Mouse (Mus musculus) kidney, adult 2 months (tissue): ENCODE data around the gene Hist1h2bj. TPM values are rescaled to one million over a fixed set of nuclear protein-coding genes. Genes with fewer than 3 reads are reported as not detected.
"Not testable (repeated sequence)": the region's sequence is repeated elsewhere in the genome, so short reads cannot be mapped to it uniquely, and the experiment has no call there.

Experiments
- DNase-seq: peaks from one replicate; pipeline ENCODE4 v3.0.0; 2021
- H3K27ac ChIP-seq: fragments of 200-500 bp; 2 replicates; pipeline ENCODE4 v1.5.1; 2012; ENCODE audit warnings: low read depth, low read length, control low read depth, inconsistent platforms; ENCODE audit not compliant: insufficient read depth
- H3K27me3 ChIP-seq: fragments of 200-500 bp; replicated peaks from 2 replicates; pipeline ENCODE4 v1.6.1; 2012; ENCODE audit warnings: mild to moderate bottlenecking, moderate library complexity, low read length, inconsistent platforms; ENCODE audit not compliant: control insufficient read depth, insufficient read depth
- H3K36me3 ChIP-seq: fragments of 200-500 bp; 2 replicates; pipeline ENCODE4 v1.6.1; 2012; ENCODE audit warnings: mild to moderate bottlenecking, moderate library complexity, low read length, inconsistent platforms; ENCODE audit not compliant: control insufficient read depth, insufficient read depth
- H3K4me1 ChIP-seq: fragments of 200-500 bp; 2 replicates; pipeline ENCODE4 v1.6.1; 2011; ENCODE audit warnings: low read length; ENCODE audit not compliant: control insufficient read depth, insufficient read depth
- H3K4me3 ChIP-seq: fragments of 200-500 bp; 2 replicates; pipeline ENCODE4 v1.5.1; 2011; ENCODE audit warnings: mild to moderate bottlenecking, low read depth, low read length, control low read depth; ENCODE audit not compliant: insufficient read depth
- CTCF ChIP-seq: fragments of 200-500 bp; conservative IDR thresholded peaks from 2 replicates; pipeline ENCODE4 v1.5.1; 2011; ENCODE audit warnings: low read depth, mild to moderate bottlenecking, control low read depth, low read length, moderate library complexity, mixed read lengths; ENCODE audit not compliant: insufficient read depth, insufficient read length
- POLR2A ChIP-seq: fragments of 200-500 bp; IDR thresholded peaks from one replicate; pipeline ENCODE4 v1.6.1; 2011; ENCODE audit warnings: low read depth, low read length, control low read depth
- WGBS: fragments of 180-500 bp; shearing (Covaris S2); methylation state at CpG from one replicate; pipeline ENCODE4 v1.1.7; 2018; 5-methylcytosine and 5-hydroxymethylcytosine counted together
- polyA plus RNA-seq: library from polyadenylated mRNA; depleted of rRNA; stranded (reverse); fragments of >200 nt; gene quantifications from 2 replicates; pipeline ENCODE4 v1.2.3, GENCODE M21; 2012; rRNA removed

The Hist1h2bj gene
- polyA plus RNA-seq, 1 experiment, result 0.92 TPM

- Histone ChIP-seq H3K4me3 (peak overlapping the region; percentile 51), H3K36me3 (no peaks in the 10 kb centered on the region), H3K4me1 (no peaks in the 10 kb centered on the region), H3K27me3 (no peaks in the 10 kb centered on the region; the same call in 1 of the 2 replicates), H3K27ac (no peak overlapping the region)
- TF ChIP-seq POLR2A, result no peak
- TF ChIP-seq CTCF, result peak; percentile 56
- under 1% methylated on average over 52 of the region's 52 CpGs for WGBS
- peak; percentile 93 for DNase-seq
Measured at GRCm38 (mm10) chr13:22050591-22051522, 7.8 kb downstream of the Hist1h2bj start.

GRCm38 (mm10) chr13:22051523-22051859 lies 8.5 kb downstream of the Hist1h2bj start:
- no peak for TF ChIP-seq POLR2A
- no peaks in the 10 kb centered on the region for H3K4me1 ChIP-seq
- H3K36me3 ChIP-seq, result no peaks in the 10 kb centered on the region
- no peak overlapping the region for H3K27ac ChIP-seq
- H3K27me3 ChIP-seq, result no peaks in the 10 kb centered on the region; the same call in 1 of the 2 replicates
- WGBS, result 20% methylated on average over 5 of the region's 5 CpGs
- no peak overlapping the region for H3K4me3 ChIP-seq
- DNase-seq, result no peak

- no peaks in the 10 kb centered on the region; the same call in 1 of the 2 replicates for H3K27me3 ChIP-seq
- no peak overlapping the region for H3K4me3 ChIP-seq
- no peaks in the 10 kb centered on the region for H3K36me3 ChIP-seq
- DNase-seq, result no peak
- TF ChIP-seq CTCF, result no peak
- no peak for TF ChIP-seq POLR2A
- no peak overlapping the region for H3K27ac ChIP-seq
- H3K4me1 ChIP-seq, result no peaks in the 10 kb centered on the region
- WGBS, result 97% methylated on average over 1 of the region's 1 CpGs
Measured at GRCm38 (mm10) chr13:22053754-22054153, 10.7 kb downstream of the Hist1h2bj start.

- Histone ChIP-seq H3K27ac (no peak overlapping the region), H3K4me1 (no peaks in the 10 kb centered on the region), H3K4me3 (no peak overlapping the region), H3K36me3 (no peaks in the 10 kb centered on the region), H3K27me3 (no peaks in the 10 kb centered on the region)
- no peak for TF ChIP-seq POLR2A
- WGBS, result 50% methylated on average over 1 of the region's 1 CpGs
- no peak for DNase-seq
Measured at GRCm38 (mm10) chr13:22061422-22061821, 18.4 kb downstream of the Hist1h2bj start.

GRCm38 (mm10) chr13:22063468-22063867 lies 20.5 kb downstream of the Hist1h2bj start:
- Histone ChIP-seq H3K4me3 (no peak overlapping the region), H3K36me3 (no peaks in the 10 kb centered on the region), H3K4me1 (no peaks in the 10 kb centered on the region), H3K27me3 (peaks cover 1% of the 10 kb centered on the region; the same call in 1 of the 2 replicates), H3K27ac (no peak overlapping the region)
- DNase-seq, result no peak
- WGBS, result 48% methylated on average over 1 of the region's 1 CpGs
- TF ChIP-seq CTCF (no peak), POLR2A (no peak)

GRCm38 (mm10) chr13:22084140-22084539 lies 41.1 kb downstream of the Hist1h2bj start, which contains the start of gene Vmn1r188:
TSS of gene Vmn1r188 (plus strand) at chr13:22084440.
- 77% methylated on average over 1 of the region's 1 CpGs for WGBS
- H3K36me3 ChIP-seq, DNase-seq, H3K4me3 ChIP-seq, H3K27me3 ChIP-seq, H3K4me1 ChIP-seq, H3K27ac ChIP-seq: not testable (repeated sequence)

Other genes starting within 250 kb of the Hist1h2bj start
- gene Hist1h2bq, start 233.0 kb upstream of the Hist1h2bj start, polyA plus RNA-seq, result 1.4 and 2.7 TPM in 2 replicates
- gene Hist1h2ao, start 232.7 kb upstream of the Hist1h2bj start, polyA plus RNA-seq, result not detected in 2 replicates
- gene Hist1h4m, start 231.5 kb upstream of the Hist1h2bj start, polyA plus RNA-seq, result not detected in 2 replicates
- gene Hist1h4n, start 211.0 kb upstream of the Hist1h2bj start, polyA plus RNA-seq, result 3.6 and 5.2 TPM in 2 replicates
- gene Hist1h2ap, start 209.7 kb upstream of the Hist1h2bj start, polyA plus RNA-seq, result 7.6 and 8.6 TPM in 2 replicates
- gene Hist1h2br, start 209.5 kb upstream of the Hist1h2bj start, polyA plus RNA-seq, result 1.3 and 2.1 TPM in 2 replicates
- gene Zfp184, start 98.1 kb upstream of the Hist1h2bj start, polyA plus RNA-seq, result 0.39 and 0.44 TPM in 2 replicates
- gene Pom121l2, start 62.0 kb upstream of the Hist1h2bj start, polyA plus RNA-seq, result 0.04 and 0.06 TPM in 2 replicates
- gene Prss16, start 33.5 kb upstream of the Hist1h2bj start, polyA plus RNA-seq, result 0.22 TPM in 1 of 2 replicates, not detected in the other
- gene Hist1h2ah, start 7.6 kb upstream of the Hist1h2bj start, polyA plus RNA-seq, result 0.95 and 3.4 TPM in 2 replicates
- 4.2 and 6.0 TPM in 2 replicates for gene Hist1h2bk, start 7.3 kb upstream of the Hist1h2bj start, polyA plus RNA-seq
- 10.5 and 12.5 TPM in 2 replicates for gene Hist1h4i, start 1.9 kb upstream of the Hist1h2bj start, polyA plus RNA-seq
- 0.76 TPM in 1 of 2 replicates, not detected in the other for gene Hist1h2ag, start 270 bp upstream of the Hist1h2bj start, polyA plus RNA-seq
- not detected in 2 replicates for gene Vmn1r188, start 41.2 kb downstream of the Hist1h2bj start, polyA plus RNA-seq
- not detected in 2 replicates for gene Vmn1r189, start 62.6 kb downstream of the Hist1h2bj start, polyA plus RNA-seq
- not detected in 2 replicates for gene Vmn1r191, start 140.8 kb downstream of the Hist1h2bj start, polyA plus RNA-seq
- not detected in 2 replicates for gene Vmn1r192, start 147.9 kb downstream of the Hist1h2bj start, polyA plus RNA-seq
- gene Vmn1r193, start 179.9 kb downstream of the Hist1h2bj start, polyA plus RNA-seq, result not detected in 2 replicates
- gene Vmn1r194, start 201.0 kb downstream of the Hist1h2bj start, polyA plus RNA-seq, result not detected in 2 replicates
- gene Vmn1r195, start 227.3 kb downstream of the Hist1h2bj start, polyA plus RNA-seq, result not detected in 2 replicates
- not detected in 2 replicates for gene Vmn1r196, start 246.7 kb downstream of the Hist1h2bj start, polyA plus RNA-seq